Mouse (Mus musculus) liver, embryonic 14.5 days (tissue): ENCODE results near the gene Gtdc1.

ENCODE experiments used
- CTCF ChIP-seq: IDR thresholded peaks from 2 replicates; pipeline ENCODE4 v1.5.1; 2016; ENCODE audit warnings: antibody characterized with exemption, low read depth, control low read depth
- EP300 ChIP-seq: IDR thresholded peaks from 2 replicates; pipeline ENCODE4 v1.6.1; 2016; ENCODE audit warnings: antibody characterized with exemption, low read depth

GRCm38 (mm10) chr2:44791840-44792239 lies 135.6 kb downstream of the Gtdc1 start:
- no peak for TF ChIP-seq CTCF
- TF ChIP-seq EP300, result no peak
